Mouse (Mus musculus) myocyte (in vitro differentiated cells): ENCODE measurements around the gene Fgf6.

Experiments used
- E2F4 ChIP-seq: IDR thresholded peaks from one replicate; pipeline ENCODE4 v1.6.1; 2011; ENCODE audit warnings: mild to moderate bottlenecking, control low read depth, moderate library complexity; ENCODE audit not compliant: insufficient read depth
- MAX ChIP-seq: IDR thresholded peaks from one replicate; pipeline ENCODE4 v1.6.1; 2011; ENCODE audit warnings: low read depth, mild to moderate bottlenecking, control low read depth
- POLR2A ChIP-seq: IDR thresholded peaks from one replicate; pipeline ENCODE4 v1.6.1; 2011; ENCODE audit warnings: low read depth, mild to moderate bottlenecking, control low read depth, moderate library complexity; ENCODE audit not compliant: insufficient read length
- TCF12 ChIP-seq: IDR thresholded peaks from one replicate; pipeline ENCODE4 v1.6.1; 2011; ENCODE audit warnings: mild to moderate bottlenecking, control low read depth; ENCODE audit not compliant: poor library complexity, insufficient read depth, severe bottlenecking
- USF1 ChIP-seq: IDR thresholded peaks from one replicate; pipeline ENCODE4 v1.6.1; 2011; ENCODE audit warnings: low read depth, mild to moderate bottlenecking, control low read depth, moderate library complexity

DNA sequence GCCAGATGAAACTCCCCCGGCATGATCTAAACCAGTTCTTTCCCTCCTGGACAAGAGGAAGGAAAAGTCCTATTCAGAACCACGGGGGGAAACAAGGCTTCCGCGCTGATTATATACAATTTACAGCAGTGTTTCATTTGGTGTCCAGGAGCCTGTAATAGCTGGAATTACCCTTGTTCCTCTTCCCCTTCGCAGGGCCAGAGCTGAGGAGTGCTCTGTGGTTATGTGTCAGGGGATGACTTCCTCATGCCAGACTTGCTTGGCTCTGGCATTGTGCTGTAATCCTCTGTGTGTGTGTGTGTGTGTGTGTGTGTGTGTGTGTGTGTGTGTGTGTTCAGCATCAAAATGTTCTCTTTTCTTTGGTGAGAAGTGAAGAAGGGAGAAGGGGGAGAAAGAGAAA is 19.0 kb upstream of the Fgf6 start:
- TF ChIP-seq POLR2A (no peak), E2F4 (no peak), MAX (no peak), USF1 (no peak), TCF12 (no peak)
